Mouse (Mus musculus) cortical plate, adult 2 months (tissue): ENCODE data around the gene Anapc16.

ENCODE experiments used
- CTCF ChIP-seq: fragments of 200-500 bp; IDR thresholded peaks from 2 replicates; pipeline ENCODE4 v1.5.1; 2011; ENCODE audit warnings: mild to moderate bottlenecking, control low read depth, low read length; ENCODE audit not compliant: insufficient read depth; ENCODE audit errors: extremely low read depth
- POLR2A ChIP-seq: fragments of 200-500 bp; IDR thresholded peaks from 2 replicates; pipeline ENCODE4 v1.6.1; 2011; ENCODE audit warnings: mild to moderate bottlenecking, low read length, control low read depth; ENCODE audit not compliant: insufficient read depth; ENCODE audit errors: extremely low read depth

GRCm38 (mm10) chr10:60029387-60029786 lies 26.5 kb upstream of the Anapc16 start:
- TF ChIP-seq POLR2A, result no peak
- TF ChIP-seq CTCF, result no peak
